Mouse (Mus musculus) large intestine, adult 2 months (tissue): ENCODE results near the gene Usp22. TPM values are rescaled to one million over a fixed set of nuclear protein-coding genes. Genes with fewer than 3 reads are reported as not detected.

Experiments used
- DNase-seq: peaks from one replicate; pipeline ENCODE4 v3.0.0-alpha.2; 2012; ENCODE audit warnings: low read depth, low spot score
- WGBS: fragments of 180-500 bp; shearing (Covaris S2); methylation state at CpG from one replicate; pipeline ENCODE4 v1.1.7; 2018; 5-methylcytosine and 5-hydroxymethylcytosine counted together
- polyA plus RNA-seq: library from polyadenylated mRNA; depleted of rRNA; stranded (reverse); fragments of >200 nt; gene quantifications from 2 replicates; pipeline ENCODE4 v1.2.3, GENCODE M21; 2012; rRNA removed

Usp22 gene
- polyA plus RNA-seq, 1 experiment, result 32.5 TPM

DNA sequence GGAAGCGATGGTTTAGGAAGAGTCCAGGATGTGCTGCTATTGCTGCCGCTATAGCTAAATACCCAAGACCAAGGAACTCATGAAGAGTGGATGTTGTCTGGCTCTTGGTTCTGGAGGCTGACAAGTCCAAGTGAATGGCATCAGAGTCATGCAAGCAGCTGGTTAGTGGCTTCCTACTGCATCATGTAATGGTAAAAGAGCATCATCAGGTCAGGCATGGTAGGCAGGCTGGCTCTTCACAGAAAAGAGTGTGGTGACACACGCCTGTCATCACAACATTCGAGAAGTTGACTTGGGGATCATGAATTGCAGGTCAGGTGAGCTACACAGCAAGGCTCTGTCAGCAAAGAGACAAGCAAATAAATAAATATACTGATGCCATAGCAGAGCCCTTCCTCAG, 63.4 kb downstream of the Usp22 start:
- WGBS, result 92% methylated on average over 4 of the region's 4 CpGs
- DNase-seq, result no peak

GRCm38 (mm10) chr11:61110928-61111327, 63.9 kb downstream of the Usp22 start:
- DNase-seq, result no peak
- 33% methylated on average over 1 of the region's 1 CpGs for WGBS

DNA sequence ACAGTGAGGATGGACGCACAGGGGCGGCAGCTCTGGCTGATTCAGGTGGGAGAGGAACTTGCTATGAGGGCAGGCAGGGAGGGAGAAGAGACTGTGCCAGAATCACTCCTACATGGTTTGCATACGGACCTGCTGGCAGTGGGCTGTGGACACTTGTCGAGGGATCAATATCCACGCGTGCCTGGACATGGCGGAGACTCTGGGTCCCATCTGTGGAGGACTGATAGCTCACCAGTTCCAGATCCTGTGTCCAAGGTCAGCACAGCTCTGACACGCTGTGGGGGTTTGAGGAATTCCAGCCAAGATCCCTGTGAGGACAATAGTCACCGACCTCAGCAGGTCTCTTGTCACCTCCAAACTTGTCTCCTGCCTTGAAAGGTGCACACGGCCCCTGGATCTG, 64.7 kb downstream of the Usp22 start:
- 68% methylated on average over 10 of the region's 10 CpGs for WGBS
- DNase-seq, result no peak

GRCm38 (mm10) chr11:61109707-61110106, 65.1 kb downstream of the Usp22 start:
- WGBS, result 85% methylated on average over 6 of the region's 6 CpGs
- no peak for DNase-seq

DNA sequence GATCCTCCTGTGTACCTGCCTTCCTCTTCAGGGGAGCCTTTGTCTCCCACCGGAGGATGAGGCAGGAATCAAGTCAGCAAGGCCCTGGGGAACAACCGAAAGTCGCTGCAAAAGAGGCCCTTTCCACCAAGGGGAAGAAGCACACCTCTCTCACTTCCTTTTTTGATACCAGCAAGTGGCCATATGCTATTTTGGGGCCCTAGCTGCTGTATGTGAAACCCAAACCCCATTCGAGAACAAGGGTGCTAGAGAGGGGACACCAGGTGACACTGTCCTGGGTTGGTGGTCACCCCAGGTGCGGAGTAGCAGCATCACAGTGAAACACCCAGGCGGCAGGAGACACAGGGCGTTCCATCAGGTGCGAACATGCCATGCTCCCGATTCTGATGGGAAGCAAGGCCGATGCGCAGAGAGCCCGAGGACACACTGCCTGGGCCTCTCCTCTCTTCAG, 65.9 kb downstream of the Usp22 start:
- 81% methylated on average over 12 of the region's 12 CpGs for WGBS
- no peak for DNase-seq

DNA sequence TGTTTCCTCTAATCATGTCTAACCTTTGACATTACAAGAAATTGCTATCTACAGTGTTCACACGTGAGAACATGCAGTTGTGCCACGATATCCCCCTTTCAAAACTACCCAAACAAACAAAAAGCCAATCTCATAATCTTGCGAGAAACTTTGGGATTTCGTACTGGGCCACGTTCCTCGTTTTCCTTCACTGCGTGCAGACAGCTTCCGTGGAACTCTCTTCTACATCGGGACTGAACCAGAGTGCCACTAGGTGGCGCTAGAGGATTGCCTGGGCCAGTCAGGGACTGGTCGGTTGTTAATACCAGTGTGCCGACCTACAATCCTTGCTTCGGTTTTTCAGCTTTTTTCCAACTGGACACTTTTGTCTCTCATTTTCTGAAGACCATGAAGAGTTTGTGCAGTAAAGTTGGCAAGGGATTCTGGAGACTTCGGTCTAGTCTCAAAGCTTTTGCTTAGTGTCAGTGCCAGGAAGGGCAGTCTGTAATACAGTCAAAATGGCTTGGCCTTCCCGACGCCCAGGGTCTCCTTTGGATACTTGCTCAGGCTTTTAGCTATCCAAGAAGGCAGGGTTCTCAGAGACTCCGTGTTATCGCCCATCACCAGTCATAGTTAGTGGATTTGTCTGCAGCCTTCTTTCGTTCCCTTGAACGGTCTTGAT, 70.5 kb downstream of the Usp22 start:
- 21% methylated on average over 20 of the region's 20 CpGs for WGBS

DNA sequence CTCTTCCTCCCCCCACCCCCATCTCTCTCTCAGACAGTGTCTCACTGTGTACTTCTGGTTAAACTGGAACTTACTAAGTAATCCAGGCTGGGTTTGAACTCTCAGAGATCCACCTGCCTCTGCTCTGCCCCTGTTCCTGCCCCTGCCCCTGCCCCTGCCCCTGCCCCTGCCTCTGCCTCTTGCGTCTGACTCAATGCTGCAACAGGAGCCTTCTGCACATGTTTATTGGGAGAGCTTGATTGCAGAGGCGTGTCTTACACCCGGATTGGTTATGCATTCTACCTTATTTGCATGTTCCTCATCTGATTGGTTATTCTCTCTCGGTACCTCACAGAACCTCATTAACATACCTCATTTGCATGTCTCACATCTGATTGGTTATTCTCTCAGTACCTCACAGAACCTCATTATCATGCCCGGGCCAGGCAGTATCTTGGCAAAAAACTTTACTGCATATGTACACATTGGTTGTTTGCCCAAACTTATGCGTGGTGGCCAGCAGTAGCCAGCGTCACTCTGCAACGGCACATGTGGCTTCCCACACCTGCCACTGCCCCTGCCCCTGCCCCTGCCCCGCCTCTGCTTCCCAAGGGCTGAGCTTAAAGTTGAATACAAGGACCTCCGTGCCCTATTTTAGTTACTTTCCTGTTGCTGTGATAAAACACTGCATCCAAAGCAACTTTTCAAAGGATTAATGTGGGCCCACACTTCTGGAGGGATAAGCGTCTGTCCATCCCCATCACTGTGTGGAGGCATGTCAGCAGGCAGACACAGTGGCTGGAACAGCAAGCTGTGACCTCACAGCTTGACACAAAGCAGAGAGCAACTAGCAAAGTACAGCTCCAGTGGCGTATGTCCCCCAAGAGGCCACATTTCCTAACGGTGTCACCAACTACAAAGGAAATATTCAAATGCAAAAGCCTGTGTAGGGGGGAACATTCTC, 72.2 kb downstream of the Usp22 start:
- no peak for DNase-seq
- WGBS, result 54% methylated on average over 13 of the region's 13 CpGs

More for the DNA sequence above, 70.5 kb downstream of the Usp22 start:
- peak; percentile 75 for DNase-seq

Other genes with a start within 250 kb of the Usp22 start
- 85.1 and 90.0 TPM in 2 replicates for gene Map2k3, start 243.0 kb downstream of the Usp22 start, polyA plus RNA-seq
- gene Kcnj12, start 152.5 kb downstream of the Usp22 start, polyA plus RNA-seq, result 0.58 and 1.2 TPM in 2 replicates
- gene Tnfrsf13b, start 48.3 kb downstream of the Usp22 start, polyA plus RNA-seq, result 12.8 and 26.9 TPM in 2 replicates
- gene Aldh3a1, start 32.5 kb upstream of the Usp22 start, polyA plus RNA-seq, result 0.18 and 0.40 TPM in 2 replicates
- 65.4 and 133 TPM in 2 replicates for gene Aldh3a2, start 92.4 kb upstream of the Usp22 start, polyA plus RNA-seq
- not detected in 2 replicates for gene Slc47a2, start 167.8 kb upstream of the Usp22 start, polyA plus RNA-seq
- gene Slc47a1, start 203.3 kb upstream of the Usp22 start, polyA plus RNA-seq, result 4.2 and 17.0 TPM in 2 replicates